Mouse (Mus musculus): Measurements from ENCODE around the gene Dap. TPM values are rescaled to one million over a fixed set of nuclear protein-coding genes. Genes with fewer than 3 reads are reported as not detected.

The Dap gene
- total and polyA plus RNA-seq, 3 experiments = 0.05 to 0.11 TPM; not detected in 1

DNA sequence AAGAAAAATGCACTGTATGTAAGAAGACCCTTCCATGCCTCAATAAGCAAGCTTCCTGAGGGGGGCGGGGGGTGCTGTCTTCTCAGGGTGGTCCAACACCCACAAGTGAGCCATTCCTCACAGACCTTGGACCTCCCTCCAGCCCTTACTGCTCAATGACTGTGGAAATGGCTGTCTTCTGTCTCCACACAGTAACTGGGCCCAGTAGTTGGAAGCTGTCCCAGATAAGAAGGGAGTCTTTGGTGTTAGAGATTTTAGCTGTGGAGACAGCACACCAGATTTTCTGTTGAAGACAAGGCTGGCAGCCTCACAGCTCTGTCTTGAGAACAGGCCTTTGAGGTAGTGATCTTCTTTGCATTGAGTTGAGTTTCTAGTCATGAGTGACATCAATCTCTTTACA is 33.2 kb downstream of the Dap start:
- H3K9me3 ChIP-seq (replicated peaks) = peaks cover 10% of the 10 kb centered on the region; the same call in 1 of the 2 replicates
- no peaks in the 10 kb centered on the region for H3K4me1 ChIP-seq (ENCODE audit: insufficient read depth, low read depth, low read length)
- no peak for TF ChIP-seq CTCF (IDR thresholded peaks at IDR 0.05; ENCODE audit: low read depth, low read length)
- TF ChIP-seq POLR2AphosphoS5 (IDR thresholded peaks at IDR 0.05; ENCODE audit: insufficient replicate concordance, low read depth, low read length) = no peak
- no peak for TF ChIP-seq TAL1 (conservative IDR thresholded peaks at IDR 0.05; ENCODE audit: low read depth, low read length)
- TF ChIP-seq GATA2 (IDR thresholded peaks at IDR 0.05; ENCODE audit: borderline replicate concordance, low read depth, low read length) = no peak
- no peak for TF ChIP-seq GATA1 (IDR thresholded peaks at IDR 0.05; ENCODE audit: borderline replicate concordance, low read length)

DNA sequence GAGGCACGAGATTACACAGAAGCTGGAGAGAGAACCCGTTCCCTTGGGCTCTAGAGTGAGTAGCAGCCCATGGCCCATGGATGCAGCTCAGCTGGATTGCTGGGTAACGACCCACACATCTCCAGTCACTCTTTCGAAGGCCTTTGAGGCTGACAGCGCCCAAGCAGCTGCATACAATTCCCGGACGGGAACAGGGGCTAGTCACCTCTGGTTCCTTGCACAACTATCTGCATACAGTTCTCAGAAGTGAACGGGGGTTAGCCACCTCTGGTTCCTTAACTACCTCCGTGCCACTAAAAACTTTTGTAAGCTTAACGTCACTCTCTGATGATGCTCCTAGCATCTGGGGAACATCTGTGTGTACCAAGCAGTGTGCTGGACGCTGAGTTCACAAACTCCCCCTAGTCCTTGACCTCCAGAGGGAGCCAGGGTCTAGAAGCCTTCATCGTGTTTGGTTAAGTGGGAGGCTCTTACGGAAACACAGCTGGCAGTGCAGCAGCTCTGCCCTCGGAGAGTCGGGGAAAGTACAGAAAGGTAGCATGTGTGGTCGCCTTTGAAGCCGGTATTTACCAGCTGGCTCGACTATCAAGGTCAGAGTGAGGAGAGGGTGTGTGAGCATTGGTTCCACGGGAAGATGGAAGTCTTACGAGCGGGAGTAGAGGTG is 34.0 kb downstream of the Dap start:
- no peak for DNase-seq (ENCODE audit: low spot score)
- H3K9me3 ChIP-seq (replicated peaks) = peaks cover 10% of the 10 kb centered on the region; the same call in 1 of the 2 replicates
- ATAC-seq (ENCODE audit: extremely low read depth, insufficient number of reproducible peaks, low FRiP score, poor library complexity, severe bottlenecking) = no peak
- H3K4me1 ChIP-seq (ENCODE audit: insufficient read depth, low read depth, low read length) = no peaks in the 10 kb centered on the region
- H3K4me3 ChIP-seq (ENCODE audit: low read depth, low read length) = no peak overlapping the region
- no peak for TF ChIP-seq CTCF (IDR thresholded peaks at IDR 0.05; ENCODE audit: low read depth, low read length)
- TF ChIP-seq TAL1 (conservative IDR thresholded peaks at IDR 0.05; ENCODE audit: low read depth, low read length) = no peak
- TF ChIP-seq POLR2AphosphoS5 (IDR thresholded peaks at IDR 0.05; ENCODE audit: insufficient replicate concordance, low read depth, low read length) = no peak
- no peak for TF ChIP-seq GATA2 (IDR thresholded peaks at IDR 0.05; ENCODE audit: borderline replicate concordance, low read depth, low read length)
- TF ChIP-seq GATA1 (IDR thresholded peaks at IDR 0.05; ENCODE audit: borderline replicate concordance, low read length) = no peak
- H3K36me3 ChIP-seq (replicated peaks) = no peaks in the 10 kb centered on the region
- peaks cover 6% of the 10 kb centered on the region; the same call in 1 of the 2 replicates for H3K27me3 ChIP-seq (ENCODE audit: insufficient read depth, low read length)

More for the DNA sequence above, 33.2 kb downstream of the Dap start:
- DNase-seq (ENCODE audit: low spot score) (no peak), ATAC-seq (ENCODE audit: extremely low read depth, insufficient number of reproducible peaks, low FRiP score, poor library complexity, severe bottlenecking) (no peak)
- H3K36me3 ChIP-seq (replicated peaks) = no peaks in the 10 kb centered on the region
- peaks cover 6% of the 10 kb centered on the region; the same call in 1 of the 2 replicates for H3K27me3 ChIP-seq (ENCODE audit: insufficient read depth, low read length)
- no peak overlapping the region for H3K4me3 ChIP-seq (ENCODE audit: low read depth, low read length)

DNA sequence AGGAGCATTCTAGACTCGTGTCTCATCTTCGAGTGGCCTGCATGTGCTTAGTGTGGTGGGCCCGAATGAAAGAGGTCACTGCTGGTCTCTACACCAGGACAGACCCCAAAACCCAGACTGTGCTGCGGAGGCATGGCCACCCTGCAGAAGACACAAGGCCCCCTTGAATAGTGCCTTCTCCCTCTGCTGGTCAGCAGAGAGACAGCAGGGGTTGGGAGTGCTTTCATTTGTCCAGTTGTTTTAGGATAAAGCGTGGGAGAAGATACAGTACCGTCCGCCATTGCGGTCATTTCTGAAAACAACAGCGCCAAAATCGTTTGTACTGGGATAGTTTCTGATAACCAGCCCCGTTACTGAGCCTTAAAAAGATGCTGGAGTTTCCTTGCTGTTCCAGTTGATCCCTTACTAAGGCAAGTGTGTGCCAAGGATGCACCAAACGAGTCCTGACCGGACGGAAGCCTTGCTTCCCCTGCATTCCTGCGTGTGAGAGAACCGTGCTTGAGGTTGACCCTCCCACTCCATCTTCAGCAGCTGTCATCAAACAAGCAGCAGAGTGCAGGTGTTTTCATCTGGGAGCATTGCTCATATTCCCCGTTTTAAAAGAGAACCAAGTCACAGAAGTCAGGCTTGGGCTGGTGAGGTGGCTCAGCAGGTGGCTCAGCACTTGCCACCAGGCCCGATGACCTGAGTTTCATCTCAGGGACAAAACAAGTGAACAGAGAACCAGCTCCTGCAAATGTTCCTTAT is 34.8 kb downstream of the Dap start:
- H3K4me1 ChIP-seq (ENCODE audit: insufficient read depth, low read depth, low read length) = no peaks in the 10 kb centered on the region

DNA sequence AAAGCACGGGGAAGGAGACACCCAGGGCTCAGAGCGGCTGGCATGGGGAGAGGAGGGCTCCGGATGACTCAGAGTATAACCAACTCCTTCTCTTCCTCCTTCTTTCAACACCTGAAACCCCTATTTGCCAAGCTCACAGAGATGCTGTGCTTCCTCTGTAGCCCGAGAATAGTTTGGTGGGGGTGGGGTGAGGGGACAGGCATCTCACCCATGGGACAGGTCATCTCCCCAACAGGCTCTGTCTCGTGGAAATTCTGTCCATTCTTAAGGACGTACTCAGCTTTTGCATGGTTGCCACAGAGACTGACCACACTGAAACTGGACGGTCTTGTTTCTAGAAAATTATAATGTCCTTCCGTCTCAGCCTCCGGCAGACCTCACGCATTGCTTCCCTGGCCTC is 37.0 kb downstream of the Dap start:
- ATAC-seq (ENCODE audit: extremely low read depth, insufficient number of reproducible peaks, low FRiP score, poor library complexity, severe bottlenecking) (no peak), DNase-seq (ENCODE audit: low spot score) (no peak)
- Histone ChIP-seq H3K9me3 (replicated peaks) (peaks cover 13% of the 10 kb centered on the region), H3K4me3 (ENCODE audit: low read depth, low read length) (no peak overlapping the region), H3K36me3 (replicated peaks) (no peaks in the 10 kb centered on the region), H3K27me3 (ENCODE audit: insufficient read depth, low read length) (peaks cover 6% of the 10 kb centered on the region; the same call in 1 of the 2 replicates), H3K4me1 (ENCODE audit: insufficient read depth, low read depth, low read length) (no peaks in the 10 kb centered on the region)
- TF ChIP-seq GATA2 (IDR thresholded peaks at IDR 0.05; ENCODE audit: borderline replicate concordance, low read depth, low read length) (no peak), POLR2AphosphoS5 (IDR thresholded peaks at IDR 0.05; ENCODE audit: insufficient replicate concordance, low read depth, low read length) (no peak), GATA1 (IDR thresholded peaks at IDR 0.05; ENCODE audit: borderline replicate concordance, low read length) (no peak), CTCF (IDR thresholded peaks at IDR 0.05; ENCODE audit: low read depth, low read length) (no peak), TAL1 (conservative IDR thresholded peaks at IDR 0.05; ENCODE audit: low read depth, low read length) (no peak)

More for the DNA sequence above, 34.8 kb downstream of the Dap start:
- DNase-seq (ENCODE audit: low spot score) (no peak), ATAC-seq (ENCODE audit: extremely low read depth, insufficient number of reproducible peaks, low FRiP score, poor library complexity, severe bottlenecking) (no peak)
- Histone ChIP-seq H3K27me3 (ENCODE audit: insufficient read depth, low read length) (peaks cover 6% of the 10 kb centered on the region; the same call in 1 of the 2 replicates), H3K9me3 (replicated peaks) (peaks cover 8% of the 10 kb centered on the region; the same call in 1 of the 2 replicates), H3K4me3 (ENCODE audit: low read depth, low read length) (no peak overlapping the region), H3K36me3 (replicated peaks) (no peaks in the 10 kb centered on the region)
- TF ChIP-seq POLR2AphosphoS5 (IDR thresholded peaks at IDR 0.05; ENCODE audit: insufficient replicate concordance, low read depth, low read length) (no peak), GATA2 (IDR thresholded peaks at IDR 0.05; ENCODE audit: borderline replicate concordance, low read depth, low read length) (no peak), CTCF (IDR thresholded peaks at IDR 0.05; ENCODE audit: low read depth, low read length) (no peak), TAL1 (conservative IDR thresholded peaks at IDR 0.05; ENCODE audit: low read depth, low read length) (no peak), GATA1 (IDR thresholded peaks at IDR 0.05; ENCODE audit: borderline replicate concordance, low read length) (no peak)

DNA sequence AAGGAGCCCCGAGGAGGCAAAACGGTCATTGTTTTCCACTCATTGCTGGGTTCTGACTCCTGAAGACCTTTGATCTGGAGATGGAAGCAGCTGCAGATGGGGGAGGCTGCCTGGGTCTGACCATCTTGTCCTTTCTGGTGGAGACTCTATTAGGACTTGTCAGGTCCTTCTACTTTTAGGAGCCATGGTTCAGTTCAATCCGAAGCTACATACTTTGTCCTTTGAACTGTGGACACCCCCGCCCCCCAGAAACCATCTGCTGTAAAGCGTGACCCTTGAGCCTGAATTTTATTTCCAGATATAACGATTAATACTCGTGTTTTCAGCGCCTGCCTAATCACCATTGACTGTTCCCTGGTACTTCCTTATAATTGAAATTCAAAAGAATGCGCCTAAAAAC is 38.2 kb downstream of the Dap start:
- TF ChIP-seq POLR2AphosphoS5 (IDR thresholded peaks at IDR 0.05; ENCODE audit: insufficient replicate concordance, low read depth, low read length) = no peak
- no peak for TF ChIP-seq GATA2 (IDR thresholded peaks at IDR 0.05; ENCODE audit: borderline replicate concordance, low read depth, low read length)
- TF ChIP-seq TAL1 (conservative IDR thresholded peaks at IDR 0.05; ENCODE audit: low read depth, low read length) = no peak
- TF ChIP-seq CTCF (IDR thresholded peaks at IDR 0.05; ENCODE audit: low read depth, low read length) = no peak
- TF ChIP-seq GATA1 (IDR thresholded peaks at IDR 0.05; ENCODE audit: borderline replicate concordance, low read length) = no peak
- Histone ChIP-seq H3K4me3 (ENCODE audit: low read depth, low read length) (no peak overlapping the region), H3K4me1 (ENCODE audit: insufficient read depth, low read depth, low read length) (no peaks in the 10 kb centered on the region), H3K36me3 (replicated peaks) (no peaks in the 10 kb centered on the region), H3K9me3 (replicated peaks) (peaks cover 12% of the 10 kb centered on the region), H3K27me3 (ENCODE audit: insufficient read depth, low read length) (peaks cover 2% of the 10 kb centered on the region; the same call in 1 of the 2 replicates)
- ATAC-seq (ENCODE audit: extremely low read depth, insufficient number of reproducible peaks, low FRiP score, poor library complexity, severe bottlenecking) (no peak), DNase-seq (ENCODE audit: low spot score) (no peak)

DNA sequence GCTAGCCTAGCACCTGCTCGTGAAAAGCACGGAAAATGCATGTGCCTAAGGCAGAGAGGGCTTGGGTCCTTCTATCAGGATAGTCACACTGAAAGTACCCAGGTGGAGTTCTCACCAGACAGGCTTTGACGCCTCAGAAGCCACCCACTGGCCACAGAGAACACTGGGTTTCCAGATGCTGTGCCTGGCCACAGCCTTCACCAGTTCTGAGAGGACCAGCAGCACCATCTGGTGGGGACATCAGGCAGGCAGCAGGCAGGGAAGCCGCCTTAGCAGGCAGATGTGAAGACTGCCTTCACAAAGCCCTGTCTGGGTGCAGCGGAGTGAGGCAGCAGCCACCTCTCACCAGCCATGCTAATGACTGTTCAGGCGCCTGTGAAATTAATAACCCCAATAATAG is 40.7 kb downstream of the Dap start:
- TF ChIP-seq POLR2AphosphoS5 (IDR thresholded peaks at IDR 0.05; ENCODE audit: insufficient replicate concordance, low read depth, low read length) = no peak
- H3K36me3 ChIP-seq (replicated peaks) = no peaks in the 10 kb centered on the region
- no peak for DNase-seq (ENCODE audit: low spot score)
- 0 out of 2 replicates have a peak, but pooled peaks have one; percentile 28 for ATAC-seq (ENCODE audit: extremely low read depth, insufficient number of reproducible peaks, low FRiP score, poor library complexity, severe bottlenecking)
- H3K9me3 ChIP-seq (replicated peaks) = peaks cover 11% of the 10 kb centered on the region
- peaks cover 2% of the 10 kb centered on the region; the same call in 1 of the 2 replicates for H3K27me3 ChIP-seq (ENCODE audit: insufficient read depth, low read length)
- no peaks in the 10 kb centered on the region for H3K4me1 ChIP-seq (ENCODE audit: insufficient read depth, low read depth, low read length)
- no peak overlapping the region for H3K4me3 ChIP-seq (ENCODE audit: low read depth, low read length)
